Mouse (Mus musculus) kidney, postnatal 0 days (tissue): ENCODE measurements around the gene Cmbl. TPM values are rescaled to one million over a fixed set of nuclear protein-coding genes. Genes with fewer than 3 reads are reported as not detected.

ENCODE experiments used
- ATAC-seq: fragments of 200-750 bp; cut with Nextera tagmentation; replicated peaks from 2 replicates; pipeline ENCODE4 v1.8.0; 2017; ENCODE audit warnings: low read depth, moderate number of reproducible peaks, moderate TSS enrichment, moderate library complexity; ENCODE audit not compliant: low FRiP score
- DNase-seq: peaks from one replicate; pipeline ENCODE4 v3.0.0-alpha.2; 2016; ENCODE audit warnings: low spot score
- H3K27ac ChIP-seq: fragments of 300-500 bp; sonication (generic); 2 replicates; pipeline ENCODE4 v1.5.1; 2014; ENCODE audit warnings: mild to moderate bottlenecking
- H3K27me3 ChIP-seq: fragments of 300-500 bp; sonication (generic); 2 replicates; pipeline ENCODE4 v1.6.1; 2014; ENCODE audit warnings: low read length, mixed read lengths; ENCODE audit not compliant: insufficient read depth
- H3K36me3 ChIP-seq: fragments of 300-500 bp; sonication (generic); 2 replicates; pipeline ENCODE4 v1.6.1; 2014; ENCODE audit warnings: low read length, mixed read lengths; ENCODE audit not compliant: insufficient read depth
- H3K4me1 ChIP-seq: fragments of 300-500 bp; sonication (generic); replicated peaks from 2 replicates; pipeline ENCODE4 v1.6.1; 2014; ENCODE audit warnings: antibody characterized with exemption, low read length, mixed read lengths; ENCODE audit not compliant: insufficient read depth
- H3K4me2 ChIP-seq: fragments of 300-500 bp; sonication (generic); 2 replicates; pipeline ENCODE4 v1.6.1; 2014; ENCODE audit warnings: mild to moderate bottlenecking, low read length, moderate library complexity, mixed read lengths
- H3K4me3 ChIP-seq: fragments of 300-500 bp; sonication (generic); replicated peaks from 2 replicates; pipeline ENCODE4 v1.5.1; 2014; ENCODE audit warnings: low read depth, low read length
- H3K9ac ChIP-seq: fragments of 300-500 bp; sonication (generic); 2 replicates; pipeline ENCODE4 v1.6.1; 2014; ENCODE audit warnings: low read depth, low read length
- H3K9me3 ChIP-seq: fragments of 300-500 bp; sonication (generic); replicated peaks from 2 replicates; pipeline ENCODE4 v1.6.1; 2016; ENCODE audit warnings: low read length, inconsistent platforms, mixed read lengths
- CTCF ChIP-seq: IDR thresholded peaks from 2 replicates; pipeline ENCODE4 v1.5.1; 2016; ENCODE audit warnings: antibody characterized with exemption, low read depth, mild to moderate bottlenecking, moderate library complexity
- WGBS: fragments of 180-500 bp; shearing (Covaris S2); extraction: QIAGEN DNeasy Blood & Tissue Kit; methylation state at CpG from one replicate; pipeline ENCODE4 v1.1.7; 2014; 5-methylcytosine and 5-hydroxymethylcytosine counted together
- polyA plus RNA-seq: library from polyadenylated mRNA; unstranded; fragments of >200 nt; fragmentation: Nextera tagmentation; extraction: Ambion mirVana; gene quantifications from 2 replicates; pipeline ENCODE4 v1.2.1, GENCODE M21; 2015

Cmbl gene
- polyA plus RNA-seq, 1 experiment from 2014 or later: 60.0 TPM

- Histone ChIP-seq H3K9ac (no peak overlapping the region), H3K4me2 (no peak overlapping the region), H3K9me3 (no peaks in the 10 kb centered on the region), H3K4me1 (peaks cover 13% of the 10 kb centered on the region), H3K27ac (peak overlapping the region; percentile 36; the same call in 1 of the 2 replicates), H3K36me3 (no peaks in the 10 kb centered on the region), H3K4me3 (no peak overlapping the region), H3K27me3 (no peaks in the 10 kb centered on the region; the same call in 1 of the 2 replicates)
- 49% methylated on average over 9 of the region's 9 CpGs for WGBS
- ATAC-seq: no peak
- DNase-seq: no peak
- TF ChIP-seq CTCF: no peak
These were observed 25.3 kb upstream of the Cmbl start for GRCm38 (mm10) chr15:31539643-31540512.

DNA sequence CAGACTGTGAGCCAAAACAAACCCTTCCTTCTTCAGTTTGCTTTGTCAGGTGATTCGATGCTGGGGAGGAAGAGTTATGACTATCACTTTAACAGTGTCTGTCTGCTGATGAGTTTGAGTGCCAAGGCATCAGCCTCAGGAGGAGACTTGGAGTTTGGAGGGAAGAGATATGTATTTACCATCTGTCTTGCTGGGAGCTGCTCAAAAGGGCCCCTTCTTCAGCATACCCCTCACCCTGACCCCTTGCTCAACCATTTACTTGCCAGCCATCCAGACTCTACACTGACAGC, 24.7 kb upstream of the Cmbl start:
- Histone ChIP-seq H3K9me3 (no peaks in the 10 kb centered on the region), H3K27ac (peak overlapping the region; percentile 36; the same call in 1 of the 2 replicates), H3K36me3 (no peaks in the 10 kb centered on the region), H3K27me3 (no peaks in the 10 kb centered on the region; the same call in 1 of the 2 replicates), H3K4me1 (peaks cover 13% of the 10 kb centered on the region), H3K4me2 (no peak overlapping the region), H3K4me3 (no peak overlapping the region), H3K9ac (no peak overlapping the region)
- no peak for ATAC-seq
- 29% methylated on average over 1 of the region's 1 CpGs for WGBS
- TF ChIP-seq CTCF: no peak
- no peak for DNase-seq

GRCm38 (mm10) chr15:31542013-31542958, 22.9 kb upstream of the Cmbl start:
- Histone ChIP-seq H3K9me3 (no peaks in the 10 kb centered on the region), H3K4me1 (peaks cover 13% of the 10 kb centered on the region), H3K4me3 (no peak overlapping the region), H3K27ac (peak overlapping the region; percentile 55), H3K9ac (no peak overlapping the region), H3K36me3 (no peaks in the 10 kb centered on the region), H3K27me3 (no peaks in the 10 kb centered on the region; the same call in 1 of the 2 replicates), H3K4me2 (peak overlapping the region; percentile 16; the same call in 1 of the 2 replicates)
- no peak for TF ChIP-seq CTCF
- no peak for DNase-seq
- no peak; the same call in 1 of the 2 replicates for ATAC-seq
- 16% methylated on average over 10 of the region's 10 CpGs for WGBS

DNA sequence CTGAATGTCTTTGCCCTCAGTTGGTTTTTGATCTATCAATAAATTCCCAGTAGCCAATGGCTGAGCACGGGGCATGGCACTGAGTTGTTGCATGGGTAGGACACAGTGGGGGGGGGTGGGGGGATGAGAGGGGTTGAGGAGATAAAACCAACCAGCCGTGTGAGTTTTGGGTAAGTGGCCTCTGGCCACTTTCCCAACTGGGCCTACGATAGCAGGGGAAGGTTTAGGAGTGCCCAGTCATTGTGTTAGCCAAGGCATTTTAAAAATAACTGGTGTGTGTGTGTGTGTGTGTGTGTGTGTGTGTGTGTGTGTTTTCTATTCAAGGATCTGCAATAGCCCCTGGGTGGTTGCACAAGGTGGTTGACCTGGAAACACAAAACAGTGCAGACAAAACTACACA, 21.9 kb upstream of the Cmbl start:
- H3K9ac ChIP-seq: no peak overlapping the region
- H3K4me3 ChIP-seq: no peak overlapping the region
- H3K27me3 ChIP-seq: no peaks in the 10 kb centered on the region; the same call in 1 of the 2 replicates
- peaks cover 13% of the 10 kb centered on the region for H3K4me1 ChIP-seq
- TF ChIP-seq CTCF: no peak
- no peak overlapping the region for H3K27ac ChIP-seq
- no peaks in the 10 kb centered on the region for H3K9me3 ChIP-seq
- WGBS: 13% methylated on average over 3 of the region's 3 CpGs
- DNase-seq (no peak), ATAC-seq (no peak)
- H3K4me2 ChIP-seq: no peak overlapping the region
- H3K36me3 ChIP-seq: no peaks in the 10 kb centered on the region

GRCm38 (mm10) chr15:31545058-31545457, 20.1 kb upstream of the Cmbl start:
- Histone ChIP-seq H3K27me3 (no peaks in the 10 kb centered on the region; the same call in 1 of the 2 replicates), H3K27ac (no peak overlapping the region), H3K9ac (no peak overlapping the region), H3K4me1 (peaks cover 13% of the 10 kb centered on the region), H3K4me3 (no peak overlapping the region), H3K4me2 (no peak overlapping the region), H3K36me3 (no peaks in the 10 kb centered on the region), H3K9me3 (no peaks in the 10 kb centered on the region)
- TF ChIP-seq CTCF: no peak
- ATAC-seq (peak; percentile 60), DNase-seq (no peak)
- WGBS: 54% methylated on average over 1 of the region's 1 CpGs

GRCm38 (mm10) chr15:31546291-31546690, 18.9 kb upstream of the Cmbl start:
- DNase-seq (no peak), ATAC-seq (no peak)
- WGBS: 74% methylated on average over 6 of the region's 6 CpGs
- no peaks in the 10 kb centered on the region for H3K36me3 ChIP-seq
- H3K4me2 ChIP-seq: no peak overlapping the region
- peaks cover 13% of the 10 kb centered on the region for H3K4me1 ChIP-seq
- no peak overlapping the region for H3K4me3 ChIP-seq
- no peak overlapping the region for H3K9ac ChIP-seq
- H3K27me3 ChIP-seq: no peaks in the 10 kb centered on the region
- TF ChIP-seq CTCF: no peak
- no peaks in the 10 kb centered on the region for H3K9me3 ChIP-seq
- H3K27ac ChIP-seq: no peak overlapping the region
